Mouse (Mus musculus) stomach, embryonic 15.5 days (tissue): Measurements from ENCODE around the gene 2810408A11Rik. TPM values are rescaled to one million over a fixed set of nuclear protein-coding genes. Genes with fewer than 3 reads are reported as not detected.

Experiments used
- ATAC-seq: fragments of 200-750 bp; cut with Nextera tagmentation; 2 replicates; pipeline ENCODE4 v1.8.0; 2017; ENCODE audit warnings: low read depth, moderate number of reproducible peaks, moderate TSS enrichment; ENCODE audit not compliant: insufficient read depth, low FRiP score
- H3K27ac ChIP-seq: fragments of 300-500 bp; sonication (generic); 2 replicates; pipeline ENCODE4 v1.5.1; 2015; ENCODE audit warnings: mild to moderate bottlenecking, inconsistent platforms
- H3K27me3 ChIP-seq: fragments of 300-500 bp; sonication (generic); replicated peaks from 2 replicates; pipeline ENCODE4 v1.6.1; 2015; ENCODE audit warnings: inconsistent platforms
- H3K36me3 ChIP-seq: fragments of 300-500 bp; sonication (generic); 2 replicates; pipeline ENCODE4 v1.6.1; 2015; ENCODE audit warnings: inconsistent platforms
- H3K4me1 ChIP-seq: fragments of 300-500 bp; sonication (generic); 2 replicates; pipeline ENCODE4 v1.6.1; 2015; ENCODE audit warnings: inconsistent platforms
- H3K4me2 ChIP-seq: fragments of 300-500 bp; sonication (generic); 2 replicates; pipeline ENCODE4 v1.6.1; 2015; ENCODE audit warnings: mild to moderate bottlenecking, inconsistent platforms
- H3K4me3 ChIP-seq: fragments of 300-500 bp; sonication (generic); replicated peaks from 2 replicates; pipeline ENCODE4 v1.5.1; 2015; ENCODE audit warnings: inconsistent platforms
- H3K9ac ChIP-seq: fragments of 300-500 bp; sonication (generic); 2 replicates; pipeline ENCODE4 v1.6.1; 2015; ENCODE audit warnings: inconsistent platforms
- H3K9me3 ChIP-seq: fragments of 300-500 bp; sonication (generic); 2 replicates; pipeline ENCODE4 v1.6.1; 2016; ENCODE audit warnings: inconsistent platforms
- WGBS: fragments of 180-500 bp; shearing (Covaris S2); methylation state at CpG from one replicate; pipeline ENCODE4 v1.1.7; 2015; 5-methylcytosine and 5-hydroxymethylcytosine counted together
- polyA plus RNA-seq: library from polyadenylated mRNA; unstranded; fragments of >200 nt; fragmentation: Nextera tagmentation; extraction: Ambion mirVana; gene quantifications from 2 replicates; pipeline ENCODE4 v1.2.1, GENCODE M21; 2015

The 2810408A11Rik gene
- polyA plus RNA-seq, 1 experiment from 2014 or later, result 7.5 TPM

DNA sequence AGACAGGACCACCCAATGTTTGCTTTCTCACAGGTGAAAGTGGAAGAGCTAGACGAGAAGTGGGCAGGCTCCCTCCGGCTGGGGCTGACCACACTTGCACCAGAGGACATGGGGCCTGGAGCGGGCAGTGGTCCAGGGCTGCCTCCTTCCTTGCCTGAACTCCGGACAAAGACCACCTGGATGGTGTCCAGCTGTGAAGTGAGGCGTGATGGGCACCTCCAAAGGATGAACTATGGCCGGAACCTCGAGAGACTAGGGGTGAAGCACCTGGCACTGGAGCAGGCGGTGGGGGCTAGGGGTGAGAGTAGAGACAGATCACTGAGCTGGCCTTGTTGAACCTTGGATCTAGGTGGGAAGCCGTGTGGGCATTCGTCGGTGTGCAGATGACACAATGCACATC, 7.9 kb upstream of the 2810408A11Rik start:
- no peaks in the 10 kb centered on the region for H3K9me3 ChIP-seq
- no peaks in the 10 kb centered on the region for H3K27me3 ChIP-seq
- peaks cover 80% of the 10 kb centered on the region for H3K36me3 ChIP-seq
- no peak for ATAC-seq
- peaks cover 5% of the 10 kb centered on the region; the same call in 1 of the 2 replicates for H3K4me1 ChIP-seq
- no peak overlapping the region for H3K27ac ChIP-seq
- no peak overlapping the region for H3K9ac ChIP-seq
- no peak overlapping the region for H3K4me2 ChIP-seq
- 91% methylated on average over 11 of the region's 11 CpGs for WGBS
- no peak overlapping the region for H3K4me3 ChIP-seq

DNA sequence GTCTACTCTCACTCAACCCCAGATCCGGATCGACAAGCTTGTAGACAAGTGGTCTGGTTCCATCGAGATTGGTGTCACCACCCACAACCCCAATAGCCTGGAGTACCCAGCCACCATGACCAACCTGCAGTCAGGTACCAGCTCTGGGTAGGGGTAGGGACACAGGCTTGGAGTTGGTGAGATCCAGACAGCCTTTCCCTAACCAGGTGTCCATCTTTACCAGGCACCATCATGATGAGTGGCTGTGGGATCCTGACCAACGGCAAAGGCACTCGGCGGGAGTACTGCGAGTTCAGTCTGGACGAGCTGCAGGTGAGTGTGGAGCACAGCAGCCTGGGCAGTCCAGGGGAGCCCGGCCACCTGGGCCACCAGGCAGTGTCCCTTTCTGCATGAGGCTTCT, 3.5 kb upstream of the 2810408A11Rik start:
- peaks cover 51% of the 10 kb centered on the region for H3K36me3 ChIP-seq
- 93% methylated on average over 9 of the region's 9 CpGs for WGBS

DNA sequence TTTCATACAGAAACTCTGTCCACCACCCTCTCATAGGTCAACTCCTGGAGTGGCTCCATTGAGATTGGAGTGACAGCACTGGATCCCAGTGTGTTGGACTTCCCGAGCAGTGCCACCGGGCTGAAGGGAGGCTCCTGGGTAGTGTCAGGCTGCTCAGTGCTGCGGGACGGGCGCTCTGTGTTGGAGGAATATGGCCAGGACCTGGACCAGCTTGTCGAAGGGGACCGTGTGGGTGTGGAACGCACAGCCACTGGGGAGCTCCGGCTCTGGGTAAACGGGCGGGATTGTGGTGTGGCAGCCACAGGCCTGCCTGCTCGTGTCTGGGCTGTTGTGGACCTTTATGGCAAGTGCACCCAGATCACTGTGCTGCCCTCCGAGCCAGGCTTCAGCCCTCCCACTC, 2.2 kb upstream of the 2810408A11Rik start:
- Histone ChIP-seq H3K4me1 (peaks cover 25% of the 10 kb centered on the region), H3K27ac (no peak overlapping the region), H3K4me3 (peak overlapping the region; percentile 84; the same call in 1 of the 2 replicates), H3K9me3 (no peaks in the 10 kb centered on the region), H3K36me3 (peaks cover 38% of the 10 kb centered on the region), H3K9ac (no peak overlapping the region), H3K27me3 (no peaks in the 10 kb centered on the region), H3K4me2 (peak overlapping the region; percentile 95)
- no peak for ATAC-seq
- WGBS, result 84% methylated on average over 13 of the region's 13 CpGs

More for the DNA sequence above, 3.5 kb upstream of the 2810408A11Rik start:
- H3K4me2 ChIP-seq, result no peak overlapping the region
- no peak for ATAC-seq
- H3K4me1 ChIP-seq, result peaks cover 19% of the 10 kb centered on the region
- no peaks in the 10 kb centered on the region for H3K27me3 ChIP-seq
- no peak overlapping the region for H3K4me3 ChIP-seq
- no peak overlapping the region for H3K27ac ChIP-seq
- no peak overlapping the region for H3K9ac ChIP-seq
- no peaks in the 10 kb centered on the region for H3K9me3 ChIP-seq

- no peaks in the 10 kb centered on the region for H3K27me3 ChIP-seq
- H3K4me2 ChIP-seq, result peak overlapping the region; percentile 95
- H3K36me3 ChIP-seq, result peaks cover 28% of the 10 kb centered on the region
- no peak for ATAC-seq
- peak overlapping the region; percentile 97 for H3K27ac ChIP-seq
- peak overlapping the region; percentile 83 for H3K9ac ChIP-seq
- no peaks in the 10 kb centered on the region for H3K9me3 ChIP-seq
- 1% methylated on average over 38 of the region's 39 CpGs for WGBS
- peaks cover 25% of the 10 kb centered on the region for H3K4me1 ChIP-seq
- H3K4me3 ChIP-seq, result peak overlapping the region; percentile 84
Measured at GRCm38 (mm10) chr11:69901993-69902392, 1.2 kb upstream of the 2810408A11Rik start.

GRCm38 (mm10) chr11:69901406-69901846, 639 bp upstream of the 2810408A11Rik start:
- H3K4me3 ChIP-seq, result peak overlapping the region; percentile 84
- H3K4me2 ChIP-seq, result peak overlapping the region; percentile 95
- H3K36me3 ChIP-seq, result peaks cover 22% of the 10 kb centered on the region
- ATAC-seq, result peak; percentile 71
- WGBS, result under 1% methylated on average over 42 of the region's 42 CpGs
- H3K9me3 ChIP-seq, result no peaks in the 10 kb centered on the region
- H3K27me3 ChIP-seq, result no peaks in the 10 kb centered on the region
- peak overlapping the region; percentile 83 for H3K9ac ChIP-seq
- peaks cover 25% of the 10 kb centered on the region for H3K4me1 ChIP-seq
- peak overlapping the region; percentile 97 for H3K27ac ChIP-seq

DNA sequence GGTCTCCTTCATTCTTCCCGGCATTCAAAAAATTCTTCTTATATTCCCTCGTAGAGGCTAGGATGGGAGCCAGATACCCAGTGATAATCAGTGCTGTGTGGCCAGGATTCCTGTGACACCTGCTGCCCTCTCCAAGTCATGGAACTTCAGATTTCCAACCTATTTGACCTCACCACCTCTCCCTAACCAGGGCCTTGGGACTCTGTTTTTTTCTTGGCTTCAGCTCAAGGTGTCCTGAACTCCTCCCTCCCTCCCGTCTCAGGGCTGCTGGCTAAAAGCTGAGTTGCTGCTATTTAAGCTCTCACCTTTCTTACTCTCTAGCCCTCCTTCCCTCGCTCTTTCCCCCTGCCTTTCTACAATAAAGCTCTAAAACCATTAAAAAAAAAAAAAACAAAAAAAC, 917 bp downstream of the 2810408A11Rik start:
- Histone ChIP-seq H3K27ac (no peak overlapping the region), H3K4me3 (peak overlapping the region; percentile 84), H3K36me3 (peaks cover 12% of the 10 kb centered on the region), H3K9me3 (no peaks in the 10 kb centered on the region), H3K4me2 (peak overlapping the region; percentile 95), H3K4me1 (peaks cover 25% of the 10 kb centered on the region), H3K9ac (no peak overlapping the region; the same call in 1 of the 2 replicates), H3K27me3 (no peaks in the 10 kb centered on the region)
- WGBS, result 15% methylated on average over 4 of the region's 4 CpGs
- no peak for ATAC-seq

- H3K9ac ChIP-seq, result no peak within 1 kb of the TSS
- no peaks in the 10 kb centered on the region for H3K36me3 ChIP-seq
- ATAC-seq, result no peak
- no peak within 1 kb of the TSS for H3K4me2 ChIP-seq
- WGBS, result 62% methylated on average over 4 of the region's 4 CpGs
- H3K4me3 ChIP-seq, result no peak within 1 kb of the TSS
- H3K9me3 ChIP-seq, result no peaks in the 10 kb centered on the region
- no peaks in the 10 kb centered on the region for H3K27me3 ChIP-seq
- H3K27ac ChIP-seq, result no peak within 1 kb of the TSS
- H3K4me1 ChIP-seq, result peaks cover 13% of the 10 kb centered on the region; the same call in 1 of the 2 replicates
Measured at GRCm38 (mm10) chr11:69895291-69895690, 5.5 kb downstream of the 2810408A11Rik start, which contains the start of gene Acap1. Acap1 (minus strand) TSS chr11:69895539.

GRCm38 (mm10) chr11:69894671-69895070, 6.1 kb downstream of the 2810408A11Rik start:
- peaks cover 9% of the 10 kb centered on the region; the same call in 1 of the 2 replicates for H3K4me1 ChIP-seq
- H3K27me3 ChIP-seq, result no peaks in the 10 kb centered on the region
- no peak overlapping the region for H3K4me3 ChIP-seq
- no peak for ATAC-seq
- no peaks in the 10 kb centered on the region for H3K9me3 ChIP-seq
- no peak overlapping the region for H3K9ac ChIP-seq
- H3K27ac ChIP-seq, result no peak overlapping the region
- no peaks in the 10 kb centered on the region for H3K36me3 ChIP-seq
- WGBS, result 71% methylated on average over 5 of the region's 5 CpGs
- H3K4me2 ChIP-seq, result no peak overlapping the region

GRCm38 (mm10) chr11:69891482-69891881, 9.3 kb downstream of the 2810408A11Rik start:
- no peak overlapping the region for H3K4me3 ChIP-seq
- H3K9ac ChIP-seq, result no peak overlapping the region
- no peak overlapping the region for H3K27ac ChIP-seq
- H3K36me3 ChIP-seq, result no peaks in the 10 kb centered on the region
- no peaks in the 10 kb centered on the region for H3K27me3 ChIP-seq
- H3K9me3 ChIP-seq, result no peaks in the 10 kb centered on the region
- H3K4me2 ChIP-seq, result no peak overlapping the region
- no peaks in the 10 kb centered on the region for H3K4me1 ChIP-seq
- 65% methylated on average over 4 of the region's 4 CpGs for WGBS
- ATAC-seq, result no peak

- H3K4me1 ChIP-seq, result no peaks in the 10 kb centered on the region
- H3K27me3 ChIP-seq, result no peaks in the 10 kb centered on the region
- no peak overlapping the region for H3K9ac ChIP-seq
- no peak overlapping the region for H3K4me3 ChIP-seq
- H3K36me3 ChIP-seq, result no peaks in the 10 kb centered on the region
- WGBS, result 52% methylated on average over 8 of the region's 8 CpGs
- no peak for ATAC-seq
- no peak overlapping the region for H3K4me2 ChIP-seq
- no peak overlapping the region for H3K27ac ChIP-seq
- no peaks in the 10 kb centered on the region for H3K9me3 ChIP-seq
Measured at GRCm38 (mm10) chr11:69886907-69887635, 13.7 kb downstream of the 2810408A11Rik start.

DNA sequence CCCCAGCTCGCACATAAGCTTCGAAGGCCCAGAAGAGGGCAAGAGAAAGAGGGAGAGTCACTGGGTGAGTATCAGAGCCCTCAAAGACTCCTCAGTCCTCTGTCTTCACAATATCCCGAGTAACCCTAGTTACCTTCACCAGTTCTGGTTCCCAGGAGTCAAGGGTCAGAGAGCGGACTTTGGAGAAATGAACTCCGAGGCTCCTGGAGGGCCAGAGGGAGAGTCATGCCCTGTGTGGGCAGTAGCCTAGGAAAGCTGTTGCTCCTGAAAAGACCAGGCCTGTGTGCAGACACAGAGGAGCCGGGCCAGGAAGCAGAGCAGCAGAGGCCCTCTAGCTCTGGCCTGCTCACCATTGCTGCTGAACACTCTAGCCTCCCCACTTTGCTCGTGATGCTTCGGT, 16.1 kb downstream of the 2810408A11Rik start:
- no peak for ATAC-seq
- Histone ChIP-seq H3K9me3 (no peaks in the 10 kb centered on the region), H3K9ac (no peak overlapping the region), H3K27ac (peak overlapping the region; percentile 46; the same call in 1 of the 2 replicates), H3K36me3 (no peaks in the 10 kb centered on the region), H3K4me2 (no peak overlapping the region), H3K4me1 (peaks cover 13% of the 10 kb centered on the region), H3K27me3 (no peaks in the 10 kb centered on the region), H3K4me3 (no peak overlapping the region)
- 74% methylated on average over 8 of the region's 8 CpGs for WGBS

- WGBS, result 60% methylated on average over 9 of the region's 9 CpGs
- Histone ChIP-seq H3K27me3 (no peaks in the 10 kb centered on the region), H3K4me1 (peaks cover 17% of the 10 kb centered on the region), H3K4me2 (no peak overlapping the region), H3K36me3 (no peaks in the 10 kb centered on the region), H3K4me3 (no peak overlapping the region), H3K9me3 (no peaks in the 10 kb centered on the region), H3K9ac (no peak overlapping the region), H3K27ac (peak overlapping the region; percentile 46; the same call in 1 of the 2 replicates)
- no peak for ATAC-seq
Measured at GRCm38 (mm10) chr11:69884240-69884639, 16.5 kb downstream of the 2810408A11Rik start.
